Comparison of ENCODE assay signal across 16 mouse cellular contexts in genomic region chr6:46033108-46033507, GRCm38 (mm10).
A peak's percentile ranks its signal among the peaks of the same experiment; 100 is the strongest.
DNase-seq lines count a peak whose midpoint lies in the region; ATAC-seq and TF ChIP-seq lines count a peak whose summit lies in the region.
"Had no signal": no experiment of that assay in that cellular context is flagged by ENCODE, and none has a peak within 500 bp of the region (broad histone marks: within the 10 kb centered on the region; RNA-seq: fewer than 3 reads in every experiment).

No protein-coding gene starts in this region.

- no peaks in the 10 kb centered on the region for H3K4me1 ChIP-seq in embryonic facial prominence, embryonic 14.5 days (ENCODE audit: control insufficient read depth, insufficient read depth, low read length)
- H3K4me1 ChIP-seq in embryonic facial prominence, embryonic 10.5 days = no peaks in the 10 kb centered on the region
- H3K4me1 ChIP-seq: hindbrain, embryonic 13.5 days had no signal

- no peak overlapping the region for H3K9ac ChIP-seq in embryonic facial prominence, embryonic 14.5 days (ENCODE audit: low read depth, low read length)
- H3K9ac ChIP-seq: heart, embryonic 15.5 days; hindbrain, embryonic 13.5 days had no signal

- ATAC-seq in embryonic facial prominence, embryonic 14.5 days (ENCODE audit: low read depth) = no peak
- no peak for ATAC-seq in granulocyte monocyte progenitor cell, adult 5-6 weeks (replicated peaks; ENCODE audit: poor library complexity, severe bottlenecking)

- WGBS in embryonic facial prominence, embryonic 14.5 days = 64% methylated on average over 2 of the region's 2 CpGs
- WGBS in embryonic facial prominence, embryonic 10.5 days = 77% methylated on average over 2 of the region's 2 CpGs

- intact Hi-C loops in left cerebral cortex, postnatal 4 days (cut with DNase I) = loop anchor here (10.0 kb wide), 2 partner anchors 378 to 968 kb away; no protein-coding TSS in a partner anchor

- H3K36me3 ChIP-seq in embryonic facial prominence, embryonic 14.5 days (ENCODE audit: control insufficient read depth, insufficient read depth, low read length) = no peaks in the 10 kb centered on the region
- no peaks in the 10 kb centered on the region for H3K36me3 ChIP-seq in embryonic facial prominence, embryonic 10.5 days (replicated peaks)
- H3K36me3 ChIP-seq: heart, embryonic 15.5 days; hindbrain, embryonic 13.5 days had no signal

- DNase-seq in embryonic facial prominence, embryonic 14.5 days (ENCODE audit: low spot score) = peak; percentile 1
- DNase-seq in embryonic facial prominence, embryonic 10.5 days (ENCODE audit: low spot score) = no peak
- DNase-seq in left cerebral cortex, postnatal 4 days = peak; percentile 15
- DNase-seq in left cerebral cortex, adult 9 months (ENCODE audit: low spot score in 2 of 2) = no peak
- DNase-seq in brain, embryonic 14.5 days (ENCODE audit: low read depth) = peak; percentile 52
- peak; percentile 34 to 57 for DNase-seq in layer of hippocampus, postnatal 10 days (ENCODE audit: low spot score in 2 of 2)
- DNase-seq in spleen, adult 18-20 months = no peak
- DNase-seq: cerebellum, adult 9-10 months; gastrocnemius, postnatal 25 days; kidney, adult 9 months; lung, postnatal 10 days had no signal

- H3K9me3 ChIP-seq in embryonic facial prominence, embryonic 14.5 days (ENCODE audit: control insufficient read depth, low read length) = no peaks in the 10 kb centered on the region
- H3K9me3 ChIP-seq in embryonic facial prominence, embryonic 10.5 days = no peaks in the 10 kb centered on the region
- H3K9me3 ChIP-seq: heart, embryonic 15.5 days; hindbrain, embryonic 13.5 days had no signal

- no peak for TF ChIP-seq POLR2A in brain, embryonic 14.5 days (IDR thresholded peaks at IDR 0.05; ENCODE audit: borderline replicate concordance, extremely low read depth, insufficient read depth, insufficient read length, poor library complexity, severe bottlenecking)

- no peak overlapping the region for H3K27ac ChIP-seq in embryonic facial prominence, embryonic 14.5 days (replicated peaks; ENCODE audit: low read depth, low read length)
- H3K27ac ChIP-seq in embryonic facial prominence, embryonic 10.5 days (replicated peaks) = no peak overlapping the region
- H3K27ac ChIP-seq: heart, embryonic 15.5 days; hindbrain, embryonic 13.5 days; stomach, postnatal 0 days had no signal

- H3K4me3 ChIP-seq in embryonic facial prominence, embryonic 14.5 days (ENCODE audit: low read depth, low read length) = no peak overlapping the region
- H3K4me3 ChIP-seq in embryonic facial prominence, embryonic 10.5 days = no peak overlapping the region
- H3K4me3 ChIP-seq: heart, embryonic 15.5 days; hindbrain, embryonic 13.5 days; myocyte had no signal

- TF ChIP-seq CTCF in brain, embryonic 14.5 days (IDR thresholded peaks at IDR 0.05; ENCODE audit: borderline replicate concordance, extremely low read depth, insufficient read depth, insufficient read length) = peak; percentile 13; the same call in 1 of the 2 replicates

- no peaks in the 10 kb centered on the region for H3K27me3 ChIP-seq in embryonic facial prominence, embryonic 14.5 days (replicated peaks; ENCODE audit: control insufficient read depth, insufficient read depth, low read length)
- no peaks in the 10 kb centered on the region for H3K27me3 ChIP-seq in embryonic facial prominence, embryonic 10.5 days (replicated peaks; ENCODE audit: low read depth, poor library complexity, severe bottlenecking)
- H3K27me3 ChIP-seq: heart, embryonic 15.5 days; hindbrain, embryonic 13.5 days had no signal

- H3K4me2 ChIP-seq in embryonic facial prominence, embryonic 14.5 days (ENCODE audit: low read depth, low read length) = no peak overlapping the region
- H3K4me2 ChIP-seq: heart, embryonic 15.5 days; hindbrain, embryonic 13.5 days had no signal

Comparison
In these comparisons a context has a peak if more than half of its experiments do, and no peak if none do; other contexts are left out.
1. DNase-seq: peak in embryonic facial prominence, embryonic 14.5 days (single experiment), left cerebral cortex, postnatal 4 days (single experiment), brain, embryonic 14.5 days (single experiment) and layer of hippocampus, postnatal 10 days (2 of 2); none in embryonic facial prominence, embryonic 10.5 days (single experiment), left cerebral cortex, adult 9 months (0 of 2) and spleen, adult 18-20 months (0 of 2).